In the genomic region with DNA sequence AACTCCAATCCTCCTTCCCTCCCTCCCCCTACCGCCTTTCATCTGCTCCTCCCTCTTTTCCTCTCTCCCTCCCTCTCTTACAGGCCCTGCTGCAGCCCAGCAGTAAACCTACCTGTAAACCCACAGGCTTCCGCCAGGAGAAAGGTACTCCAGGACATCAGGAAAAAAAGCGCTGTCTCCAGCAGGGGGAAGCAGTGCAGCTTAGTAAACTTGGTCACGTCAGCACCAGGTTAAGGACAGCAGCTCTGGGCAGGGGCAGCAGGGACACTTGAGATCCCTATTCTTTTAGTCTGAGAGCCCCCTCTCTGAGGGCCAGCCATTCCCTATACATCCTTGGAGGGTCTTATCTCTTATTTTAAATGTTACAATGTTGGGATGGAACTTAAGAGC, we compare ENCODE assay signal across 8 mouse cellular contexts.
A peak's percentile ranks its signal among the peaks of the same experiment; 100 is the strongest.
DNase-seq lines count a peak whose midpoint lies in the region; TF ChIP-seq lines count a peak whose summit lies in the region.

No protein-coding gene starts in this region.

- H3K27ac ChIP-seq in MEL (ENCODE audit: control insufficient read depth, low read depth, low read length) = no peak overlapping the region
- no peak overlapping the region for H3K27ac ChIP-seq in testis, adult 2 months (ENCODE audit: control insufficient read depth, insufficient read depth, low read depth, low read length)

- no peak overlapping the region for H3K4me3 ChIP-seq in MEL (ENCODE audit: control insufficient read depth in 1 of 2, insufficient read depth in 1 of 2, low read depth in 2 of 2, low read length in 2 of 2)
- no peak overlapping the region for H3K4me3 ChIP-seq in testis, adult 2 months (ENCODE audit: control insufficient read depth, low read depth, low read length)

- TF ChIP-seq POLR2A in MEL (IDR thresholded peaks at IDR 0.05; ENCODE audit: control insufficient read depth in 1 of 2, insufficient read depth in 1 of 2, low read depth in 1 of 2, low read length in 2 of 2, poor library complexity in 1 of 2) = no peak
- no peak for TF ChIP-seq POLR2A in testis, adult 2 months (IDR thresholded peaks at IDR 0.05; ENCODE audit: control insufficient read depth, low read depth, low read length)

- H3K27me3 ChIP-seq in MEL (ENCODE audit: control insufficient read depth in 1 of 2, insufficient read depth in 2 of 2, low read length in 2 of 2) = no peaks in the 10 kb centered on the region
- no peaks in the 10 kb centered on the region for H3K27me3 ChIP-seq in testis, adult 2 months (ENCODE audit: control insufficient read depth, insufficient read depth, low read length)

- H3K9me3 ChIP-seq in MEL (replicated peaks; ENCODE audit: insufficient read depth, low read length) = no peaks in the 10 kb centered on the region

- no peak overlapping the region for H3K9ac ChIP-seq in MEL (ENCODE audit: control insufficient read depth, low read depth, low read length, poor library complexity, severe bottlenecking)

- peak; percentile 59 for TF ChIP-seq RAD21 in MEL (IDR thresholded peaks at IDR 0.05; ENCODE audit: low read depth, low read length)

- TF ChIP-seq EP300 in MEL (IDR thresholded peaks at IDR 0.05; ENCODE audit: low read depth in 1 of 2, low read length in 2 of 2) = no peak

- intact Hi-C loops in gastrocnemius, postnatal 36 days (cut with DNase I) = loop anchor here (5.0 kb wide), 1 partner anchor 175 kb away; no protein-coding TSS in a partner anchor
- intact Hi-C loops in heart, postnatal 10 days (cut with DNase I) = loop anchor here (5.0 kb wide), 1 partner anchor 400 kb away; no protein-coding TSS in a partner anchor

- TF ChIP-seq CTCF in MEL (IDR thresholded peaks at IDR 0.05 in 2 of 3, conservative IDR thresholded peaks at IDR 0.05 in 1 of 3; ENCODE audit: control insufficient read depth in 1 of 3, insufficient read depth in 1 of 3, low read depth in 2 of 3, low read length in 3 of 3, poor library complexity in 1 of 3, severe bottlenecking in 1 of 3) = peak; percentile 23 to 69 (median 51); a peak in 5 of 6 replicates
- peak; percentile 21; the same call in 1 of the 2 replicates for TF ChIP-seq CTCF in testis, adult 2 months (IDR thresholded peaks at IDR 0.05; ENCODE audit: control insufficient read depth, insufficient read depth, insufficient replicate concordance, low read depth, low read length)

- no peaks in the 10 kb centered on the region for H3K79me2 ChIP-seq in MEL (ENCODE audit: control insufficient read depth, insufficient read depth, low read length, poor library complexity)

- peak; percentile 14 for DNase-seq in gastrocnemius, postnatal 10 days
- no peak for DNase-seq in gastrocnemius, postnatal 36 days
- DNase-seq in MEL (ENCODE audit: low read depth, low spot score) = peak; percentile 59
- peak; percentile 61 to 65 for DNase-seq in cerebellum, postnatal 14 days
- peak; percentile 49 to 69 for DNase-seq in heart, postnatal 10 days
- peak; percentile 67 to 83 for DNase-seq in kidney, postnatal 36 days
- peak; percentile 68 for DNase-seq in mesoderm, embryonic 11.5 days (ENCODE audit: low read depth, low spot score)

- H3K4me1 ChIP-seq in MEL (ENCODE audit: control insufficient read depth in 1 of 2, insufficient read depth in 2 of 2, low read length in 2 of 2) = no peaks in the 10 kb centered on the region
- no peaks in the 10 kb centered on the region for H3K4me1 ChIP-seq in testis, adult 2 months (ENCODE audit: control insufficient read depth, insufficient read depth, low read length)

- no peaks in the 10 kb centered on the region for H3K36me3 ChIP-seq in MEL (ENCODE audit: control insufficient read depth in 1 of 2, insufficient read depth in 2 of 2, low read length in 2 of 2)
- no peaks in the 10 kb centered on the region for H3K36me3 ChIP-seq in testis, adult 2 months (ENCODE audit: control insufficient read depth, insufficient read depth, low read length)

TF ChIP-seq in MEL, 35 proteins besides CTCF, POLR2A, EP300 and RAD21:
- peak; percentile 80 for TF ChIP-seq SMC3 (IDR thresholded peaks at IDR 0.05; ENCODE audit: low read depth, low read length)
- peak; percentile 53 for TF ChIP-seq ZC3H11A (IDR thresholded peaks at IDR 0.05; ENCODE audit: low read depth, low read length)
- no peak for TF ChIP-seq HCFC1 (IDR thresholded peaks at IDR 0.05; ENCODE audit: low read depth, low read length)

Comparison
In these comparisons a context has a peak if more than half of its experiments do, and no peak if none do; other contexts are left out.
1. DNase-seq: peak in gastrocnemius, postnatal 10 days (single experiment), MEL (single experiment), cerebellum, postnatal 14 days (2 of 2), heart, postnatal 10 days (2 of 2), kidney, postnatal 36 days (2 of 2) and mesoderm, embryonic 11.5 days (single experiment); none in gastrocnemius, postnatal 36 days (0 of 2).